Mouse (Mus musculus) lung, postnatal 10 days (tissue): ENCODE measurements around the gene Fhit.

Experiments used
- DNase-seq: peaks from one replicate; pipeline ENCODE4 v3.0.0; 2021

Fhit gene

DNA sequence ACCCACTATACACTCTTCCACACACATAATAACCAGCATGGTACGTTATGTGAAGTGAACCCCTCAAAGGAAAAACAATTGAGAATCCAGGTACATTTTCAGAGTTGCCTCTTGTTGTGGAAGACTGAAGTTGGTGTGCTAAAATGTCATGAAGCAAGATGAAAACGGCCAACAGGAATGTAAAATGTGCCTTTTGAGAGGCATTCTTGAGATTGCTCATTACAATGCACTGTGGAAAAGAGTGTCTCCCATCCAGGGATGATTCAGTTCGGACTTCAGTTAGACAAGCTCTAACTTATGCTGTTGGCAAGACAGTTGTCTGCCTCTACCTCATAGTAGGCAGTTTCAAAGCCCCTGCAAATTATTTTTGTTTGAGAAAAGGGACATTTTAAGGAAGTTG is 676.0 kb downstream of the Fhit start:
- DNase-seq: no peak

DNA sequence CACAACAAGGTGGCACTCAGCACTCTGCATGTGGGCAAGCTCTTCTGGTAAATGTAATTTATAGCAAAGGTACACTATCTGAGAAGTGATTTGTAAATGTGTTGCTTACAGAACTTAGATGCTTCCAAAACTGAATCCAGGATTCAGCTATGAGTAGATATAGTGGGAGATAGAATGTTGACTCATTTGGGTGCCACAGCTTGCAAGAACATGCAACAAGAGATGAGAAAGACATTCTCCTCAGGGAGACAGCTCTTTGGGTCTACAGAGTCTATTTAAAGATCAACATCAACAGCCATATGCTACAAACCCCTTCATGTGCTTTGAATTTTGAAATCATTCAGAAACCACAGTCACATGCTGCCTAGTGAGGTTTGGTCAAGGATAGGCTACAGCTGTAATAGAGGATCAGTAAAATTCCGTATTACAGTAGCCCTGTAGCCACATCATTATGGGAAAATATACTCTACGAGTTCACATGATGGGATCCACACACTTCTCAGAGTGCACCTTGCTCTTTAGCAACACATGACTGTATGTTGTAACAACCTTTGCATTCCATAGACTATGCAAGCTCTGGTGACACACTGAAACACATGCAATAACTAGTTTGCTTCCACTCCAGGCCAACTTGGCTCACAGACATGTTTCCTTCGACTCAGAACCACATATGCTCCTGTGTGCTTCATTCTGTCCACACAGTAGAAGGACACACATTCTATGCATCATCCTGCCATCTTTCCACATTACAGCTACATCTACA is 678.8 kb downstream of the Fhit start:
- no peak for DNase-seq

DNA sequence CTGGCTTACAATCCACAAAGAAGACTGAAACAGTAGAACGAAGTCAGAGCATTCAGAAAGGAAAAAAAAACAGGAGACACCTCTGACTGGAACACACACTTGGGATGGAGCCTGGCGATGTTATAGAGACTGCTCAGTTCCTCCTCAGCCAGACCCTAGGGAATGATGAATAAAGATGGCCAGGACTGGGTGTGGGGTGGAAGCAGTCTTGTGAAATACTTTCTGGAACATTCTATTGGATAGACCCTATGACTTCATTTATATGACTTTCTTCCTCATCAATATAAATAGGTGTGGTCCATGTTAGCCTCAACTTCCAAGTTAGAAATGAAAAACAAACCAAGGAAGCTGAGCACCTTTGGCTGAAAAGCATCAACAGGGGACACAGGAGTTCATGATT is 680.5 kb downstream of the Fhit start:
- DNase-seq: no peak

DNA sequence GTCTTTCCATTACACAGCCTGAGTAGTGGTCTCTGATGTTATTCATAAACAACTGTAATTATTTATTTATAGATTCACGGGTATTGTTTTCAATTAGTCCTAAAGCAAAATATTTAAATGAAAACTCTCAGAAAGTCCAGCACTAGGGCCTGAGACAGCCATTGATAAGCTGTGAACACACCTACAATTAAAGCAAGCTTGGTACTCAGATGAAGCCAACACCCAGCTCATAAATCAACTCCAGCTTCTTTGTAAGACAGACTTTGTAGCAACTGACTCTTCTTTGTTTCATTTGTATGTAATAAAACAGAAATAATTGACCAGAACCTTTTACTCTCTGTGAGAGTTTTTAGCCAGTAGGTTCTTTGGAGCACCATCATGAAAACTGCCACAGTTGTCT is 681.2 kb downstream of the Fhit start:
- no peak for DNase-seq

DNA sequence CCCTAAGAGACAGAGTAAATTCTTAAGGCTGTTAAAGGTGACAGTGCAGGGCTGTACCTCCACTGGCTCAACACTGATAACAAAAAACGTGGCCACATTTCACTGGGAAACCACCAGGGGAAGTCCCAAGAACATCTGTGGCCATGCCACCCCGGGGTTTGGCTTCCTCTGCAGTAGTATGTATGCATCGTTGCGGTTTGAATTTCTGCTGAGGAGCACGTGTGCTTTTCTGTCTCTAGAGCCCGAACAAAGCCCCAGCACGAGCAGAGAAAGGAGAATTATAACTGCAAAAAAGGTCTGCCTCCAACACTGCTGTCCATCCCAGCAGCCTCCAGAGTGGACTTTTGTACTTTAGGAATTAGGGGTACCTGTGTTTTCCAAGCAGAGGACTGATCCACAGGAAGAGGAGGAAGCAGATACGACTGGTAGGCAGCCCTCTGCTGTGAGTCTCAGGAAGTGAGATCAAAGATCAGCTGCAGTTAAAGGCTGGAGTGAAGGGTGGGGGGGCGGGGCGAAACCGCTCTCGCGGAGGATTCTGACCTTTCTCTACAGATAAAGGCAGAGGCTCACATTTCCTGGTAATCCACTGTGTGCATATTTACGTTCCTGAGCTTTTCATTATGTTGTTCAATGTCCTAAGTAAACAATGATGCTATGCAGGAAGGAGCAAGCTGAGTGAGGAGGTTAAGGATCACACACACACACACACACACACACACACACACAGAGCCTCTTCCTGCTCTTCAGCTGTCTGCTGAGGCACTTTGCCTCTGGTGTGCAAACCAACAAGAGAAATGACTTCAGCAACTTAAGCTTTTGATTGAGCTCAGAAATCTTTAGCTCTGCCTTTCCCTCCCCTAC is 708.6 kb downstream of the Fhit start:
- DNase-seq: peak; percentile 42

DNA sequence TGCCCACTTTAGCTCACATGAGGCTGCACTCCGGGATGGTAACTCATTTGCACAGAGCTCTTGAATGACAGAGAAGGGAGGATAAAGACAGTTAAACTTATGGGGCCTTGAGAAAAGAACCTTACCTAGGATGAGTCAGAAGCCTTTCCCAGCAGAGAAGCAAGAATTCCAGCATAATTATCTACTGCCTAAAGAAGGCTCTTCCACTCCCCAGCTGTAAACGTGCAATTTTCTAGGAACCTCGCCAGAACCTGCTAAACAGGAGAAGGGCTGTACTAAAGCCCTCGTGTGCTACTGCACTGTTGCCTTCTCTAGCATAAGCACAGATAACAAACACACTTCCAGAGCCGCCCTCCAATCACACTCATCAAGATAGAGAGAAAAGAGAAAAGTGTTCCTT is 709.6 kb downstream of the Fhit start:
- DNase-seq: no peak

DNA sequence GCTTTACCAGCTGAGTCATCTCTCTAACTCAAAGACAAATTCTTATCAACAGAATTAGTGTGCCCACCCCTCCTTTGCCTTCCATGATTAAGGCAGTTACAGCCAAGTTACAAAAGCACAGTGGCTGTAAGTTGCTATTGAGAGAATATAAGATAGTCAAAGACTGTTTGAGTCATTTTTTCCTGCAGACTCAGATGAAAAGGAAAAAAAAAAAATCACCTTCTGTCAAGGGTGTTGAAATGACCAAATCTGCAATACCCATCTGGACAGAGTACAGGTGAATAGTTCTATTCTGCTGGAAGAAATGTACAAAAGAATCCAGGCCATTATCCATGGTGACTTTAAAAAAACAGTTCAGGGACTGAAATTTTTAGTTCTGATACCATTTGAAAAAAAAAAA is 716.5 kb downstream of the Fhit start:
- no peak for DNase-seq

DNA sequence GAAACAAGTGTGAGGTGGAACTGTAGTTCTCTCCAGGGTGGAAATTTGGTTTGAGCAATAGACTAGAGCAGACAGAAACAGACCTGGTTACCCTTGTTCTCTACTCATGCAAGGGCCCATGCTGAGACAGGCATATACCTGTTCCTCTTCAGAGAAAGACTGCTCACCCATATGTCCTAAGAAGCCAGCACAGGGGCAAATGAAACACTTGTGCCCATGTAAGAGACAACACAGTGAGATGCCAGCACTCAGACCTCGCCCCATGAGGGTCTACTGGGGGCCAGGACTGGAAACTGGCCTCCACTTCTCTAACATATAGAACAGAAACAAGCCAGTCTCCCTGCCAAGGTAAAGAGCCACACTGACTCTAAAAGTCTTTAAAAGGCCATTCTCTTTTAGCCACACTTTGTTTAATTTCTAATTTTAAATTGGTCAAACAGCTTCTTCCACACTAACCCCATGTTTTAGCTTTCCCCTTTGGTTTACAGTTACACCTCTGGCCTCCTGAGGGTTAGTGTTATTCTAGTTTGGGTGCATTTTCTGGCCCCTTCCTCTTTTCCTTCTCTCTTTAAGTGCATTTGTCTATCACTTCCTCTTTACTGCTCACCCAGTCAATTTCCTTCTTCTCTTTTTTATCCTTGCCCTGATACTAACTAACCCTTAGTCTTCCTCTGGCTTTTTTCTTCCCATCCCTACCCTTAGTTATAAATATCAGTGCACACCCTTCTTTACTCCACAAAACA is 722.7 kb downstream of the Fhit start:
- no peak for DNase-seq

DNA sequence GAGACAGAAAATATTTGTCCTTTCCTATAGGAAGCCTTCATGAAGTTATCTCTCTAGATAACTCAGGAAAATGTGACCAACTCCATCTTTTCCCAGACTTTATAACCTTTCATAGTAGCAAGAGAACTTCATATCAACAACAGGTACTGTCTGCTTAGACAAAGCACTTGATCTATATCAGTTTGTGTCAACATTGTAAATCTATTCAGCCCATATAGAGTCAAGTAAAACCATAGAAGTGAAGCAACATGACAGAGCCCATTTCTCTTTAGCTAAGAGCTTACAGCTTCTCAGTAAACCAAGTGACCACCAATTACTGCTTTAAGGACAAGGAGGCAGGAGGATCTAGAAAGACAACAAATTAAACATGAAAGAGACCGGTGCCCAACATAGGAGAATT is 725.6 kb downstream of the Fhit start:
- DNase-seq: no peak

DNA sequence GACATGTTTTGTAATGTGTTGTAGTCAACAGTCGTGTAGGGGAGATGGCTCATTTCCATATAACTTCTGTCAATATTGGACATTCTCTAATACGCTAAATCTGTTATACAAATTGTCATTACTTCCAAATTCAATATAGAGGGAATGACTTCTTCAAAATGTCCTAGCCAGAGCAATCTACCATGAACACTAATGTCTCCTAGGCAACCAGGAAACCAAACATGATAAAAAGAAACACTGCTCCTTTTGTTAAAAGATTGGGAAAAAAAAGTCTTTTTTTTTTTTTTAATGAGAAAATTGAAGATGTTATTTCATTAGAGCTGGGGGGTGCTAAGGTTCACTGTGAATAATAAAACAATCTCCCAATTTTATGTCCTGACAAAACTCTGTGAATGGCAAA is 729.3 kb downstream of the Fhit start:
- no peak for DNase-seq

DNA sequence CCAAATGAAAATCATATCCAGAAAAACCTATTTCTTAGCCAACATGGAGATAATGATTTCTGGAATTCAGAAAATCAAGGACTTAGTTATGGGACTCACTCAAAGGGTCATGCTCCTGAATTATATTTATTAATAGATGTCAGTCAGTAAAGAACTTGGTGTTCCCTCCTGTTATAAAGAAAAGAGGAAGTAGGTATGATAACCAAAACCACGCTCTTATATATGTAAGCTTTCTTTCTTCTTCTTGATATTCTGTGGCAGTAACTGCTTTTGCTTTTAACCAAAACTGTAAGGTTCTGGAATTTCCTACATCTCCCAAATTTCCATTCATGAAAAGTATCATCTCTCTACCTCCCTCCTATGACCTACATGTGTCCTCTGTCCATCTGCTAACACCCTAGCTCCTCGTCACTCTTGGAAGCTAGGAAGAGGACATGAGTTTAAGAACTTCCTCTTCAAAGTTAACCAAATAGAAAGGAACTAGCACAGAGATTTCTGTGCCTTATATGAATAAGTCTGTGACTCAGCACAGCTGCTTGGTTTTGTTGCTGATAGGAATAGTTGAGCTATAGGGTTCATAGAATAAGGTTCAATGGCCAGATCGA is 731.3 kb downstream of the Fhit start:
- no peak for DNase-seq

DNA sequence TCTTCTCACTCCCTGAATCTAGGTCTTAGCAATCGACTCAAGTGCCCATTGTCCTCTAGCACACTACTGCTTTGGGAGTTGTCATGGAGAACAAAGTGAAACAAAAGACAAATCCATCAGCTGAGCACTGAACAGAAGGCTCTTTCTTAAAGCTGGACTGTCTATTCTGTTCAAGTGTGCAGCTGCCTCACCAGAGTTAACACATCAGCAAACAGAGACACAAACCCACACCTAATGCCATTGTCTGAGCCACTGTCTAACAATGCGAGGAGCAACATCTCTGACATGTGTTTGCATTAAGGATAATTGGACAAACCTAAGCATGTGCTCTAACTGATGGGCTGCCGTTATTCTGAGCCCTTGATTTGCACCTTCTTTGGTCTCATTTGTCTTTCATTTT is 738.3 kb downstream of the Fhit start:
- DNase-seq: no peak

DNA sequence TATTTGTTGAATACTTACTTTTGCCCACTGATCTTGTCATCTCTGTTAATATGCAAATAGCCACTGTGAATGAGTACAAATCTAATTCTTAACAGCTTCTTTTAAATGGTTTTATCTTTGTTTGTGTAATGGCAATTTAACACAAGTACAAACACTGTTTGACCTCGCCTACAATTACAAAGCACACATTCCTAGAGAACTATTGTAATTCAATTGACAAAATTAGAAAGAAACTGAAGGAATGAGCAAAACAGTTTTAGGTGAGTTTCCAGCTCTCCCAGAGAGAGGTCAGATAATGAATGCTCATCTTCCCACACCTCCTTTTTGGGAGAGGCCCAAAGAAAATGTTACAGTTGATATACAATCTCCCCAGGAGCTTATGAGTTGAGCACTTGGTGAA is 739.6 kb downstream of the Fhit start:
- DNase-seq: no peak

DNA sequence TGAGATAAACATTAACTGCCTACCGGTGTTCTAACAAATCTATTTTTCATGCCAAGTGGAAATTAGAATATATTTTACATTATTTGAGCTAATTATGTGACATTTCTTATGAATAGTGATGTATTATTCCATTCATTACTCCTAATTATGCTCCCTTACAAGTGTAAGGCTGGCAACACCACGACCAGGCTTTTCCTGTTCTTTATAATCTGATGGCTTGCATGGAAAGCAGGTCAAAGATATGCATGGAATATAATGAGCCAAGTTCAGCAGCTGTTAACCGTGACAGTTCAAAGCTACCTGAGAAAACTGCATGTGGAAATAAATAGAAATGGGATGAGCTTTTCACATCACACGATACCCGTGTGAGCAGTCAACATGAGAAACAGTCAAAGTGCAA is 746.8 kb downstream of the Fhit start:
- DNase-seq: no peak

DNA sequence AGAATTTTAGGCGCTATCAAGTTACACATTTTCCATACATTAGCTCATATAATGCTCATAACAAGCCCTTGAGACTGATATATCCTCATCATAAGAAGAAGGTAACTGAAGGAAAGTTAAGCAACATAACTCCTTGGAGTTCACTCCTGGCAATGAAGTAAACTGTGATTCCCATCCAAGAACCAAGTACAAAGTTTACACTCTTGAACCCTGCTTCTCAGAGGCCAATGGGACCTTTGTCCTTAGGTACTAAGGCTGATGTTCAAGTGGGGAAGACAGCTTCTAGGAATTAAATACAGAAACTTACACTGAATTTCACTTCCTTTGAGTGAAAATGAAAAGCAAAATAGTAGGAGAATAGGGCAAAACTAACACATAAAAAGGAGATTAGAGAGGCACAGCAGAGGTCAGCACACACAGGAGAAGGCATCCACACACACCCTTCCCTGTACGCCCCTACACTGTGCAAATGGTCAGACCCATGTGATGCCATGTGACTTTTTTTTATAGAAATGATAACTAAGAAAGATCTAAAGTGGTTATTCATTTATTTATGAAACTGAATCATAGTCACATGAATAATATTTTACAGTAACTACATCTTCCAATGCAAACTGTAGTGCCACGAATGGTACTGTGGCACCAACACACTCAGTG is 752.4 kb downstream of the Fhit start:
- DNase-seq: no peak

DNA sequence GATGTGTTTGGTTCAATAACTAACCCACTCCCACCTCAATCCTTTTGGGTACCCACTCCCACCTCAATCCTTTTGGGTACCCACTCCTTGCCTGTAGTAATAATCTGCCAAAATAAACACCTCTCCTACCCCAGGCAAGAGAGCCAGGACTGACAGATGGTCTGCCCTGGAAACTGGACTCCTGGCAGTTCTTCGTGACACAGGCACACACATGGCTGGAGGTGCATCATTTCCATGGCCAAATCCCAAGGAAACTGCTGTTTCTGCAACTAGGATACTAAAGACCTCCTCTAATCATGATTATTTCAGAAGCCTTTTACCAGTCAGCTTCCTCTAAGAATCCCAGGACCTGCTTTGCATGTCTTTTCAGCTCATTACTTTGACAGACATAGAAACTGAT is 756.5 kb downstream of the Fhit start:
- no peak for DNase-seq

DNA sequence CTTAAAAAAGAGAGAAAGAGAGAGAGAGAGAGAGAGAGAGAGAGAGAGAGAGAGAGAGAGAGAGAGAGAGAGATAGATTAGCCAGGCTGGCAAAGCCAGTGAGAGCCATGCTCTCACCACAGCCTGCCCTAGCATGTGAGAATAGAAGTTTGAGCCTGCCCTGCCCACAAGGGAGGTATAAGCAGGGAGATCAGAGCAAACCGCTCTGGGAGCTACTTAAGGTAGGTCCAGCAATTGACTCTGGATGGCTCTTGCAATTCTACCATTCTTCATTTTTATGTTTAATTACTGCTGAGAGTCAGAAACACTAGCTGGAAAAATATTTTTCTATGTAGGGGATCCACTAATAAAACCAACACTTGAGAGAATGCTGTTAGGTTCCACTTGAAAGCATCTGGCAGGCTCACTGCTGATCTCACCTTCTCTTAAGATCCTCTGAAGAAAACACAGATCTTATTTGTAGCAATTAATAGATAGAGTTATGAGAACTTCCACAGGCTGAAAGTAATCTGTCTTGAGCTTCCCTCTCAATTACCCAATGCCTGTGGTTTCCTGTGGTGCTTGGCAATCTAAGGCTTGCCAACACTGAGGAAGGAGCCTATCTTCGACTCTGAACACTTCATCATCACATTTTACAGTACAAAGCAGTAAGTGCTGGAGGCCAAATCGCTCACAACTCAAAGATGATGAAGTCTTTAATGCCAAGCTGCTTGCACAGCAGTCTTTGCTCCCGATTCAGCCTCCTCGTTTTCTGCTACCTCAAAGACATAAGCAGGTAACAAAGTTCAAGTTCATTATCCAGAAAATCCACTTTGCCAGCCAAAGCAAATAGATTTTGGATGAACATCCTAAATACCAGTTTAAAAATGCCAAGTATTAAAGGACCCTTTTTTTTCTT is 793.8 kb downstream of the Fhit start:
- DNase-seq: no peak

DNA sequence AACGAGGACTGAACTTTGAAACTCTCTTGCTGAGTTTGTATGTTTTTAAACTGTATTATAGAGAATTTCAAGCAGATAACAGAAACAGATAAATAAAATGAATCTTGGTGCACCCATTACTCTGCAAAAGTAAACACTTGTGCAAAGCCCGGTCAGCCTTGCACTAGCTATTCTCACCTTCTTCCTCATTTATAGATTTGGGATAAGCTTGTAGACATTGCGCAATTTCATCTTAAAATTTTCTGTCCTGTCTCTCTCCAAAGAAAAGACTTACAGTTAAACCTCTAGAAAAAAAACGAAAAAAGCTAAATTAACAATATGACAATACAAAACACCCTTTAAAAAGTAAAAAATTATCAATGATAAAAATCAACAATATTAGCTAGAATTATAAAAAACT is 795.0 kb downstream of the Fhit start:
- DNase-seq: no peak

DNA sequence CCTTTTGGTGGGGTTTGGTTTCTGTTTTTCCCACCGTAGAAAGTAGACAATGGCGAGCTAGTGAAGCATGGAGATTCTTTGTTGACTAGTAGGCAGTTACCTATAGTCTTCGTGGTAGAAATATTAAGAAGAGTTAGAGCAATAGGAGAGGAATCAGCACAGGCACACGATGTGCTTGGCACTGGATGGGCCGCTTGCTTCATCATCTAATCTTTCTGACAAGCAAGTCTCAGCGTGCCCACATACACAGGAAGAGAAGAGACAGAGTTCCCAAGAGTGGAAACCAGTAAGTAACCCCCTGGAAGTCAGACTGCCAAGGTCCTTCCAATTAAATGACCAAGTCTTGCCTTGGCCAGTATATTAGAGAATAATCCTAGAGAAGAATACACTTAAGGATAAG is 797.6 kb downstream of the Fhit start:
- no peak for DNase-seq

DNA sequence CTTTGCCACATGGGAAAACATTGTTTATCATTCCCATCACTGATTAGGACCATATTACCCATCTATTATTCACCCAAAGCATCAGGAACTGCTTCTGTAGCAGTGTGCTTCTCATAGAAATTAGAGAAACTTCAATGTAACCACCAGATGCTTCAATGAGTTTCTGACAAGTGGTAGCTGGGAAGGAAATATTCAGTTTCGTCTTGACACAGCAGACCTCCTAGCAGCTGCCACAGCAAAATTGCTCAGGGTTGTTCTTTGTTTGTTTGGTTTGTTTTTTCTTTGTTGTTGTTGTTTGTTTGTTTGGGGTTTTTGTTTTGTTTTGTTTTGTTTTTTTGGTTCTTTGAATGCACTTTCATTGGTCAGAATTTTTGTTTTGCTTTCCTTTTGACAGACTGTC is 798.5 kb downstream of the Fhit start:
- no peak for DNase-seq

DNA sequence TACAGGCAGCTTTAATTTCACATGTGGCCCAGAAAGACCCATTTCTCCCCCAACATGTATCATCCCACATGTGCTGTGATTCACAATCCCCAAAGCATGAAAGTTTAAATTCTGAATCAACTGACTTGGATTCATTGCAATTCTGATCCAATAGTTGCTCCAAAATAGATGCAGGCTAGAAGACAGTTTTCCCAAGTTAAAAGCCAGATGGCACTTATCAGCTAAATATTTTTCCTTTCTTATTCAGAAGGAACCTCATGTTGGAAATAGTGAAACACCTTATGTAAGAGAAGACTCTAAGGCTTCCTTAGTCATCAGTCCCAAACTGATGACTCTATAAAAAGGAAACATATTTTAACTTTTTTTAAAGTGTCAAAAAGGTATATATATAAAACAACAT is 815.9 kb downstream of the Fhit start:
- no peak for DNase-seq

DNA sequence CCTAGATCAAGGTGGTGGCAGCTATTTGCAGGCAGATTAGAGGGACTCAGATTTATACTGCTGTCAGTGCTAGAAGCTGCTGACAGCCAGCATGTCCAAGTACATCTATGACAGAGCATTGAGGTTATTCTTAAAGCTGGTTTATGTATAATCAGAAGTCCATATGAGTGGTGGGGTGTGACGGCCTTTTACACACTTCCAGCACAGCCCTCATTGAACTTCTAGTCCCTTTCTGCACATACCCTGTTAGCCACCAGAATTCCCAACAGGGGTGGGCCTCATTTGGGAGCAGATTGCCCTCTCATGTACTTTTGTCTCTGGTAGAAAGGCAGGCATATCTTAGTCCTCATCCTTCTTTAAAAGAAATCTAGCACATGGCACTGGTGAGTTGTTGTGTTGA is 817.8 kb downstream of the Fhit start:
- DNase-seq: no peak
